Mouse (Mus musculus) lung, embryonic 14.5 days (tissue): ENCODE measurements around the gene Capn1. TPM values are rescaled to one million over a fixed set of nuclear protein-coding genes. Genes with fewer than 3 reads are reported as not detected.

ENCODE experiments used
- ATAC-seq: fragments of 200-750 bp; cut with Nextera tagmentation; 2 replicates; pipeline ENCODE4 v1.8.0; 2017; ENCODE audit warnings: mild to moderate bottlenecking, moderate TSS enrichment, moderate library complexity; ENCODE audit not compliant: insufficient read depth
- DNase-seq: peaks from one replicate; pipeline ENCODE4 v3.0.0-alpha.2; 2015
- H3K27ac ChIP-seq: fragments of 300-500 bp; sonication (generic); 2 replicates; pipeline ENCODE4 v1.5.1; 2014; ENCODE audit warnings: low read depth, mild to moderate bottlenecking, moderate library complexity
- H3K27me3 ChIP-seq: fragments of 300-500 bp; sonication (generic); 2 replicates; pipeline ENCODE4 v1.6.1; 2014; ENCODE audit warnings: low read length, control low read depth; ENCODE audit not compliant: insufficient read depth
- H3K36me3 ChIP-seq: fragments of 300-500 bp; sonication (generic); 2 replicates; pipeline ENCODE4 v1.6.1; 2014; ENCODE audit warnings: control low read depth; ENCODE audit not compliant: insufficient read depth
- H3K4me1 ChIP-seq: fragments of 300-500 bp; sonication (generic); 2 replicates; pipeline ENCODE4 v1.6.1; 2014; ENCODE audit warnings: antibody characterized with exemption, control low read depth; ENCODE audit not compliant: insufficient read depth
- H3K4me2 ChIP-seq: fragments of 300-500 bp; sonication (generic); 2 replicates; pipeline ENCODE4 v1.6.1; 2014; ENCODE audit warnings: mild to moderate bottlenecking
- H3K4me3 ChIP-seq: fragments of 300-500 bp; sonication (generic); 2 replicates; pipeline ENCODE4 v1.5.1; 2014; ENCODE audit warnings: low read depth, low read length
- H3K9ac ChIP-seq: fragments of 300-500 bp; sonication (generic); 2 replicates; pipeline ENCODE4 v1.6.1; 2014
- H3K9me3 ChIP-seq: fragments of 300-500 bp; sonication (generic); 2 replicates; pipeline ENCODE4 v1.6.1; 2016; ENCODE audit warnings: low read depth, low read length, control low read depth
- CTCF ChIP-seq: IDR thresholded peaks from 2 replicates; pipeline ENCODE4 v1.5.1; 2016; ENCODE audit warnings: antibody characterized with exemption, low read depth
- WGBS: fragments of 180-500 bp; shearing (Covaris S2); extraction: QIAGEN DNeasy Blood & Tissue Kit; methylation state at CpG from one replicate; pipeline ENCODE4 v1.1.7; 2014; 5-methylcytosine and 5-hydroxymethylcytosine counted together
- polyA plus RNA-seq: library from polyadenylated mRNA; unstranded; fragments of >200 nt; fragmentation: Nextera tagmentation; extraction: Ambion mirVana; gene quantifications from 2 replicates; pipeline ENCODE4 v1.2.1, GENCODE M21; 2014

Gene Capn1
- polyA plus RNA-seq, 1 experiment from 2014 or later = 9.6 TPM

DNA sequence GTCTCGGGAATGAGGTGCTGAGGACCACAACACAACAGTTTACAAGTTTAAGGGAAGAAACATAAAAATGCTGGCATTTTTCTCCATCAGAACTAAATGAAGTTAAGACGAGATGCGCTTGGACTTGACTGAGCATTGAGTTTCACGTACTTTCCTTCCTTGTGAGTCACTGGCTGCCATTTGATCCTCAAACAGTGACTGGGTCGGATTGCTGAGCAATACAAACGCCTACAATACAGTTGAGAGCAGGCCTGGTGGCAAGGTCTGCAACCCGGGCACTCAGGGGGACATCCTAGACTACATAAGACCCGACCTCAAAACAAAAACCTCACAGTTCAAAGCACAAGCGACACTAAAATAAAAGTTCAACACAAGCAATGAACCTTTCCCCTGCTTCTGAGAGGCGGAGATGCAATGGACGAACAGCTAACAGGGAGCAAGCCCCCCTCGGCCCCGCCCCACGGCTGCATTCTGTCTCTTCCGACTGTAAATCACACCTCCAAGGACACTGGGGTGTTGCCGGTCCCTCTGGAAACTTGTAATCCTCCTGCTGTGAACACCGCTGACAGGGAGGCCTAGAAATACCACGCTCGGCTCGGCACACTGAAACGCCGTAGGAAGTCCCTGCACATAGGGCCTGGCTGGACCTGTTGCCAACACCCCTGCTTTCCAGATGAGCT, 61.5 kb downstream of the Capn1 start:
- DNase-seq (no peak), ATAC-seq (no peak)
- WGBS = 83% methylated on average over 22 of the region's 22 CpGs
- Histone ChIP-seq H3K36me3 (peaks cover 90% of the 10 kb centered on the region), H3K9ac (no peak overlapping the region), H3K4me3 (no peak overlapping the region), H3K27me3 (no peaks in the 10 kb centered on the region), H3K9me3 (no peaks in the 10 kb centered on the region), H3K4me2 (no peak overlapping the region), H3K27ac (no peak overlapping the region), H3K4me1 (no peaks in the 10 kb centered on the region; the same call in 1 of the 2 replicates)
- no peak for TF ChIP-seq CTCF

DNA sequence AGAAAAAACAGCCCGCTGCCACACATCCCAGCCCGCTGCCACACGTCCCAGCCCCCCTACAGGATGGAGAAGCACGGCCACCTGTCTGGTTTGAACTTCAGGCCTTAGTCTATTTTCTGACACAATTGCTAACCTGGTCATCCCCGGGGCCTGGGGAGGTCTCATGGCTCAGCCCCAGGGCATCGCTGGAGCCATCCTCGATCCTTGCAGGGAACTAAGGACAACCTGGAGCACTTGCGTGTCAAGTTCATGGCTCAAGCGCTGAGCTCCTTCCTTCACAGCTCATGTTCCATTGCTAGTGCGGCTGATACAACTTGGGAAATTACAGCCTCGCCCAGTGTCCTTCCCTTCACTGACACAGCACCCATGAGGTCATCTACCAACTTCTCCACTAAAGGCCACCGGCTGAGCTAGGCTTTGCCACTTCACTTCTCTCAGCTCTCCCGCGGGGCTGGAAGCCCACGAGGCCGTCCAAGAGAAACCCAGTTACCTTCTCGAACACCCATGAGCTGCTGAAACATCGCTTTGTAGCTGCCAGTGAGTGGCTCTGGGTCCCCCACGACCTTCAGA, 62.4 kb downstream of the Capn1 start:
- no peak overlapping the region for H3K4me3 ChIP-seq
- no peaks in the 10 kb centered on the region; the same call in 1 of the 2 replicates for H3K4me1 ChIP-seq
- 94% methylated on average over 19 of the region's 19 CpGs for WGBS
- no peak for TF ChIP-seq CTCF
- peaks cover 90% of the 10 kb centered on the region for H3K36me3 ChIP-seq
- peak overlapping the region; percentile 24; the same call in 1 of the 2 replicates for H3K27ac ChIP-seq
- H3K9ac ChIP-seq = no peak overlapping the region
- ATAC-seq = no peak
- DNase-seq = no peak
- H3K4me2 ChIP-seq = no peak overlapping the region
- H3K27me3 ChIP-seq = no peaks in the 10 kb centered on the region
- H3K9me3 ChIP-seq = no peaks in the 10 kb centered on the region

DNA sequence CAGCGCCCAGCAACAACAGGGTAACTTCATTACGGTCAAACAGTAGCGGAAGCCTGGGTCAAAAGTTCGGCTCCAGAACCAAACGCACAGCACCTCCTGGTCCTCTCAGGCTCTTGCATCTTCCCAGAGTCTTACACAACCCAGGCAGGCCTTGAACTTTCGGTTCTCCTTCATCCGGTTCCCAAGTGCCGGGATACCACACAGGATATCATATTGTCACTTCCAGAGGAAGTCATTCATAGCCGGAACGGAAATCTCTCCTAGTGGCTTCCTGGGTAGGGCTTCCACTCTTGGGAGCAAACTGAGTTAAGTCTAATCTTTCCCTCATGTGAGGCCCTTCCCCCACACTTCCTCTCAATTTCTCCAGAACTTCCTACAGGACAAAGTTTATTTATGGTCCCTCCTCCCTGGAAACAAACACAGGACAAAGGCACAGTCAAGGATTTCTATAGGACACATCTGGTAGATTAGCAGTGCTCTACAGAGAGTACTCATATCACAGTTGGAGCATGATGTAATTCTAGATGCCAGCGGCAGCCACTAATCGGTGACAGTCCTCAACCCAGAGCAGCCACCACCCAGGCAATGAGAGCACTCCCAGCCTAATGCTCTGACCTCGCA, 63.5 kb downstream of the Capn1 start:
- peak; percentile 76 for DNase-seq

DNA sequence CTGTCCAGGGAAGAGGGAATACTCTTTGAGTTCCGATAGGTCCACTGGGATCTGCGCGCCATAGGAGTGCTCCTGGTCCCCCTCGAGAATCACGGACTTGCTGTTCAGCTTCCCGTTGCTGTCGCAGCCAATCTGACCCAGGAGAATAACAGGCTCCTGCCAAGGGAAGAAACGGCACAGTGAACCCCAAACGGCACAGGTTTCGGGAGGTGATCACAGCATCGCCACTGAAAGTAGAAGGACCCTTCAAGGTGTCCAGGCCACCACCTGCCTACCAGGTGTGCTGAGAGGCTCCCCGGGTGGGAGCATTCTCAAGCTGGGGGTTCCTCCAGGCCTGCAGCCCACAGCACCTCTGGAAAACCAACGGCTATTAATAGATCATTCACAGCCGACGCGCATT, 64.1 kb downstream of the Capn1 start:
- 88% methylated on average over 16 of the region's 16 CpGs for WGBS
- no peak for TF ChIP-seq CTCF
- Histone ChIP-seq H3K27me3 (no peaks in the 10 kb centered on the region), H3K9me3 (no peaks in the 10 kb centered on the region), H3K36me3 (peaks cover 92% of the 10 kb centered on the region), H3K9ac (no peak overlapping the region), H3K4me2 (0 out of 2 replicates have a peak overlapping the region, but pooled peaks have one; percentile 4), H3K4me1 (no peaks in the 10 kb centered on the region; the same call in 1 of the 2 replicates), H3K27ac (peak overlapping the region; percentile 60; the same call in 1 of the 2 replicates), H3K4me3 (no peak overlapping the region)
- ATAC-seq (no peak), DNase-seq (no peak)

More for the DNA sequence above, 63.5 kb downstream of the Capn1 start:
- Histone ChIP-seq H3K4me3 (no peak overlapping the region), H3K36me3 (peaks cover 95% of the 10 kb centered on the region), H3K4me1 (no peaks in the 10 kb centered on the region; the same call in 1 of the 2 replicates), H3K27me3 (no peaks in the 10 kb centered on the region), H3K27ac (peak overlapping the region; percentile 60; the same call in 1 of the 2 replicates), H3K9me3 (no peaks in the 10 kb centered on the region), H3K4me2 (0 out of 2 replicates have a peak overlapping the region, but pooled peaks have one; percentile 4), H3K9ac (no peak overlapping the region)
- ATAC-seq = peak; percentile 47
- TF ChIP-seq CTCF = no peak
- WGBS = 73% methylated on average over 13 of the region's 13 CpGs

DNA sequence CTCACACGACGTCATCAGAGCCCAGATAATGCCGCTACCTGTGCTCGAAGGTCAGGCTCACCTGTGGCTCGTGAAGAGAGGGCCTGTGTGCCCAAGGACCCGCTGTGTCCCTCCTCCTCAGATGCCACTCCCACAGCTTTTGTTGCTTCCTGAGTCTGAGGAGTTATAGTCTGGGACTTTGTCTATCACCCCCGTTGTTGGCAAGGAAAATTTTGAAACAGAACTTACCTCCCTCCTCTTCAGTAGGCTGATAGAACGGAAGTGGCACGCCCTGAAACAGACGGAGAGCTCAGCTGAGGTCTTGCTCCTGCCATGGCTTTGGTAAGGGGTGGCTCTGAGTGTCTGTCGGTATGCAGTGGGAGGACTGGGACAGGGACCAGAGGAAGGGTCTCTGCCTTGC, 65.5 kb downstream of the Capn1 start:
- TF ChIP-seq CTCF = no peak
- no peak for ATAC-seq

DNA sequence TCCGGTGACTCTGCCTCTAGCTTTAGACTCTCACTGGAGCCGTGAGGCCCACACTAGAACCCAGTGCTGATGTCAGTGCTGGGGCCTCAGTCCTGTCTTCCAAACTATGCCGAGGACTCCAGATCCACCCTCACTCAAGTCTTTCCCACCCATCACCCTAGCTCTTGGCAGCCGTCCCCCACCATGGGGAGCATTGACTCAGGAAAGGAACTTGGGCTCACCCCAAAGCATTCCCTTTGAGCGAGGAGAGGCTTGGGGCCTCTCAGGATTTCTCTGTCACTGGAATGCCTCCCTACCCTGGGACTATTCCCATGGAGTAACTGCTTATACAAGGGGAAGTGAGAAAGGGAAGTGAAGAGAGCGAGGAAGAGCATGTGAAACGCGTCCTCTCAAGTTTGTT, 69.8 kb downstream of the Capn1 start:
- no peaks in the 10 kb centered on the region for H3K9me3 ChIP-seq
- no peak for TF ChIP-seq CTCF
- DNase-seq (peak; percentile 55), ATAC-seq (peak; percentile 12; the same call in 1 of the 2 replicates)
- no peaks in the 10 kb centered on the region for H3K27me3 ChIP-seq
- WGBS = 38% methylated on average over 8 of the region's 8 CpGs
- H3K4me2 ChIP-seq = no peak overlapping the region
- peak overlapping the region; percentile 79 for H3K27ac ChIP-seq
- H3K4me1 ChIP-seq = peaks cover 21% of the 10 kb centered on the region
- H3K36me3 ChIP-seq = peaks cover 77% of the 10 kb centered on the region
- H3K4me3 ChIP-seq = no peak overlapping the region
- H3K9ac ChIP-seq = peak overlapping the region; percentile 5

More for the DNA sequence above, 65.5 kb downstream of the Capn1 start:
- Histone ChIP-seq H3K4me1 (peaks cover 9% of the 10 kb centered on the region), H3K9ac (no peak overlapping the region), H3K27ac (no peak overlapping the region), H3K36me3 (peaks cover 89% of the 10 kb centered on the region), H3K9me3 (no peaks in the 10 kb centered on the region), H3K4me3 (no peak overlapping the region), H3K27me3 (no peaks in the 10 kb centered on the region), H3K4me2 (no peak overlapping the region)
- WGBS = 89% methylated on average over 11 of the region's 11 CpGs
- no peak for DNase-seq

DNA sequence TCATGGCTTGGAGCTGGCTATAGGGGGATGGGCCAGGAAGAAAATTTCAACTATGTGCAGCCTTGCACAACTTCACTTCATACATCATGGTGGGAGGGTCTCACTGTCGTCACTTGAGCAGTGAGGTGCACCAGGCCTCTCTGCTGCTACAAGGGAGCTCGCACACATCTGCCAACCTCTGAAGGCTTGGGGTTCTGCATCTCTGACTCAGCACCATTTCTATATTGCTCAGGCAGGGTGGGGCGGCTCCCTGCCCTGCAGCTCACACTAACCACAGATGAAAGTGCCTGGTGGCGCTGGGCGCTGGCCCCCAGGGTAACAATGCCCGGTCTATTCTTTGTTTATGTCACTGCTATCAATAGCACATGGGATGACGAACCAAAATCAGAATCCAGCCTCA, 70.7 kb downstream of the Capn1 start:
- no peak overlapping the region for H3K4me3 ChIP-seq
- ATAC-seq = peak; percentile 86
- WGBS = 43% methylated on average over 7 of the region's 7 CpGs
- DNase-seq = peak; percentile 87
- TF ChIP-seq CTCF = no peak
- peak overlapping the region; percentile 79; the same call in 1 of the 2 replicates for H3K27ac ChIP-seq
- no peaks in the 10 kb centered on the region for H3K27me3 ChIP-seq
- H3K4me1 ChIP-seq = peaks cover 21% of the 10 kb centered on the region
- H3K36me3 ChIP-seq = peaks cover 74% of the 10 kb centered on the region
- H3K4me2 ChIP-seq = peak overlapping the region; percentile 10; the same call in 1 of the 2 replicates
- no peak overlapping the region for H3K9ac ChIP-seq
- no peaks in the 10 kb centered on the region for H3K9me3 ChIP-seq
